Mouse (Mus musculus): ENCODE data around the gene Olfr295.

Olfr295 gene

GRCm38 (mm10) chr7:86583562-86583961, at the start of gene Olfr295:
Gene Olfr295, plus strand, starts transcription at chr7:86583862.
- in situ Hi-C loops (cut with MboI, MseI), result no loop called here

GRCm38 (mm10) chr7:86616543-86616942, 32.9 kb downstream of the Olfr295 start, which contains the start of gene Olfr294:
Gene Olfr294, minus strand, starts transcription at chr7:86616643.
- in situ Hi-C loops (cut with MboI, MseI), result no loop called here

Data from T-helper 1 cell (primary cell).